Mouse (Mus musculus) adrenal gland, postnatal 4 days (tissue): ENCODE measurements at regions not wholly inside any gene's neighbourhood (a gene's known extent, or its start where the extent isn't known, plus 50 kb on each side); places are given as distances from the start of the nearest gene placed in this dataset.
A peak's percentile ranks its signal among the peaks of the same experiment; 100 is the strongest.

Source experiments
- DNase-seq, 2 experiments: peaks; one replicate each; pipeline ENCODE4 v3.0.0; 2021 to 2022; ENCODE audit warnings: low spot score in 2 of 2, mixed read lengths in 2 of 2

- DNase-seq = no peak
Observed at GRCm38 (mm10) chr4:127533726-127534125, 175.7 kb upstream of the Gjb5 start.

GRCm38 (mm10) chr4:127530779-127531178 lies 172.8 kb upstream of the Gjb5 start:
- no peak for DNase-seq

- DNase-seq = no peak
Observed at GRCm38 (mm10) chr4:127522151-127522550, 164.2 kb upstream of the Gjb5 start.

DNA sequence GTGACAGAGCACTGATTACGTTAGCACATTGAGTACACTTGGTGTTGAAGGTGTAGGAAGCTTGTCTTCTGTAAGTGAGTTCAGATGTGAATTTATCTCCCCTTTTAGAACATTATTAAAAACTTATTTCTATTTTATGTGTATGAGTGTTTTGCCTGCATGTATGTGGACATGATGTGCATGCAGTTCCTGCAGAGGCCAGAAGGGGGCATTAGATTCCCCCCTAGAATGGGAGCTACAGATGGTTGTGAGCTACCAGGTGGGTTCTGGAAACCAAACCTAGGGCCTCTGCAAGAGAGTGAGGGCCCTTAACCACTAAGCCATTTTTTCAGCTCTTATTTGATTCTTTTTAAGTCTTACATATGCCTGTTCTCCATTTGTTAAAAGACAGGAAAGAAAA lies 160.0 kb upstream of the Gjb5 start:
- DNase-seq = no peak

- DNase-seq = no peak
Observed at GRCm38 (mm10) chr4:127517539-127517938, 159.6 kb upstream of the Gjb5 start.

- no peak for DNase-seq
Observed at GRCm38 (mm10) chr4:127509936-127510335, 152.0 kb upstream of the Gjb5 start.

DNA sequence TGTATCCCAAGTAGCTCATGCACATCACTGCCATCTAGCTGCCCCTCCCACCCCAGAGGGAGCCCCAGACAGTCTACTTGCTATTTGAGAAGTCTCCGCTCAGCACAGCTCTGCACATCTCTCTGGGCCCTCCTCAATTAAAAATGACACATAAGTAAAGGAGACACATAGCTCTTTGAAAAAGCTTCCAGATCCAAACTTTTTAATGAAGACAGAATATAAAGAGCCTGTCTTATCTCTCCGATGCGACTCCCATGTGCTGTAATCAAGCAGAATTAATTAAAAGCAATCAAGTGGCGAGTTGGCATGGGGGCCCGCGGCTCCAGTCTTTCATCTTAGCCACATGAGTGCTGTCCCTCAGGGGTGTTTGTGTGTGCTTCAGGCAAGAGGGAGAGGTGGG lies 144.6 kb upstream of the Gjb5 start:
- DNase-seq = no peak

DNA sequence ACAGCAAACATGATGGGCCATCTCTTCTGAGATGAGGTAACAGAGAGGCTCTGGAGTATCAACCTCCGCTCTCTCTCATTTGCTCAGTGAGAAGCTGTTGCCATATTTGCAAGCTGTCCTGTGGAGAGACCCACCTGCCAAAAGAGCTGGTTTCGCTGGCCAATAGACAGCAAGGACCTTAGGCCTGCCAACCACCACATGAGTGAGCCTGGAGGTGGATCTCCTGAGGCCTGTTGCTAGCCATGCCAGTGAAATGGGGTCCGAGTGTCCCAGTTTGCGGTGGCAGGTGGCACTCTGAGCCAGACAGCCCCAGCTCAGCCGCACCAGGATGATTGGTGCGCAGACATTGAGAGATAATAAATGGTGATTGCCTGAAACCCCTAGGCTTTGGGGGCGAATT lies 143.9 kb upstream of the Gjb5 start:
- no peak for DNase-seq

- DNase-seq = no peak
Observed at GRCm38 (mm10) chr4:127487016-127487780, 129.2 kb upstream of the Gjb5 start.

DNA sequence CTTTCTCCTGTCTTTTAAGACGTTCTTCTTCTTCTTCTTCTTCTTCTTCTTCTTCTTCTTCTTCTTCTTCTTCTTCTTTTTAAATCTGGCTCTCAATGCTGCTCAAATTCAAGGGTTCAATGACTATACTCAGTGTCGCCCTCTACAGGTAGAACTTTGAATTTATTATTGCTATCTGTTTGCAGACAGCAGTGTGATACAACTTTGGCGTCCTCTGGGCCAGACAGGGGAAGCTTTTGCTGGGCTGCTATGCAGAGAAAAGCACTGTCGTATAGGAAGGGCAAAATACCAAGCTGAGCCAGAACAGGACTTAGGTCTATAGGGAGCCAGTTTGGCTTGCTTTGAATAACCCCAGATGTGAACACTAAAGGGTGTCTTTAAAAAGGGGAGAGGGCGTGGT lies 127.3 kb upstream of the Gjb5 start:
- no peak for DNase-seq

DNA sequence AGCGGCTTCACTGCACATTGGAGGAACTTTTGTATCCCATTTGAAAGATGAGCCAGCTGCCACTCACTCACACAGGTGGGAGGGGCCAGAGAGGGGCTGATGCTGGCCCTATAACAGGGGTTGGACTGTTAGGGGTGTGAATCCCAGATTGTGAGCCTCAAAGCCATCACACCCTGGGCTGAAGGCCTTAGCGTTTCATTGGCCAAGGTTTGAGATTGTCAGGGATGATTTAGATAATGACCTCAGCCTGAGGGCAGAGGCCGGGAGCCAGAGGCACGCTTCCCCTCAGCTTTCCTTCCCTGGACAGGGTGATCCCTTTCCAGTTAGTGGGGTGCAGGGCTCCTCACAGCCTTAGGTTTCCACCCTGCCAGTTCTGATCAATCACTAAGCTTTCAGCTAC lies 124.5 kb upstream of the Gjb5 start:
- no peak for DNase-seq

- no peak for DNase-seq
Observed at GRCm38 (mm10) chr4:127480339-127480738, 122.4 kb upstream of the Gjb5 start.

DNA sequence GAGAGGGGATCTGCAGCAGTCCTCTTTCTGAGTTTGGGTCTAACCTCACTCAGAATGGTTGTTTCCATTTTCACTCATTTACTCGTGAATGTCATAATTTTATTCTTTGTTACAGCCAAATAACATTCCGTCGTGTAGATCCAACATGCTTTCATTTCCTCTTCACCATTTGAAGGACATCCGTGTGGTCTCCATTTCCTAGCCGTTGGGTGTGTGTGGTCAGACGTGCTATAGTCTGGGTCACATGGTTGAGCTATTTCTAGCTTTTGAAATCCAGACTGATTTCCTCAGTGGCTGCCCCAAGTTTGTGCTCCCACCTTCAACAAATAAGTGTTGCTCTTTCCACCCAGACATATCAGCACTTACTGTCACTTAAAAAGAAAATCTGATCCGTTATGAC lies 111.9 kb upstream of the Gjb5 start:
- DNase-seq = no peak

GRCm38 (mm10) chr4:127454511-127455119 lies 96.6 kb upstream of the Gjb5 start:
- DNase-seq = no peak

DNA sequence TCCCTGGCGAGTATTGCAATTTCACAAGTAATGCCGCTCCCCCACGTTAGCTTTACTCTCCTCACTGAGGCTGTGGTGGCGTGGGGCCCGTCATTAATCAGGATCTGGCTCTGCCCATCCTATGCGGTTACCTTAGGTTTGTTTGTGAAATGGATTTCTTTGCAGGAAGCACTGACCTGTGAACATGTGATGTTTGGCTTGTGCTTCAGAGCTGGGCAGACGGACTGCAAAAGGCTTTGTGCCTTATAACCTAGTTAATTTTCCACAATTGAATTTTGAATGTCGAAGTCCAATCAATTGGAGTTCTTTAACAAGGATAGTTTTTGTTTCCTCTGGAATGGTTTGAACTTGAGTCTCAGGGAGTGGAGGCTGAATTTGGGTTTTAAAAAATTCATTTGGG lies 94.1 kb upstream of the Gjb5 start:
- no peak for DNase-seq

GRCm38 (mm10) chr4:127445300-127445699 lies 87.3 kb upstream of the Gjb5 start:
- no peak for DNase-seq

- DNase-seq = no peak
Observed at GRCm38 (mm10) chr4:127444056-127444455, 86.1 kb upstream of the Gjb5 start.

- no peak for DNase-seq
Observed at GRCm38 (mm10) chr4:127442001-127442400, 84.0 kb upstream of the Gjb5 start.

GRCm38 (mm10) chr4:127440602-127441001 lies 82.6 kb upstream of the Gjb5 start:
- no peak for DNase-seq

DNA sequence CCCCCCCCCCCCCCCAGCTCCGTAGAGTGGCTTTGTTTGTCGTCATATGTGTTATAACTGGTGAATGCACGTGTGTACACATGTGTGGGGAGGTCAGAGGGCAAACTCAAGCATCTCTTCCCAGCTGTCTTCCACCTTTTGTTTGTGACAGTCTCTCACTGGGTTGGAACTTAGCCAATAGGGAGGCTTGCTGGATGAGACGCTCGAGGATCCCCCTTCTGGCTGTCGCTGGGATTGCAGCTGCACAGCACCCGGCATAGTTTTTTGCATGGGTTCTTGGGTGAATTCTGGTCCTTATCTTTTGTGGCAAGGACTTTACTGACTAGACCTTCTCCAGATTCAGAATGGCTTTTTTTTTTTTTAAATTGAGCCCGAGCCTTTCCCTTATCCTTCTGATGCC lies 77.1 kb upstream of the Gjb5 start:
- DNase-seq = peak; percentile 14 to 46

GRCm38 (mm10) chr4:127430237-127430636 lies 72.3 kb upstream of the Gjb5 start:
- no peak for DNase-seq

GRCm38 (mm10) chr4:127429748-127430147 lies 71.8 kb upstream of the Gjb5 start:
- no peak for DNase-seq

DNA sequence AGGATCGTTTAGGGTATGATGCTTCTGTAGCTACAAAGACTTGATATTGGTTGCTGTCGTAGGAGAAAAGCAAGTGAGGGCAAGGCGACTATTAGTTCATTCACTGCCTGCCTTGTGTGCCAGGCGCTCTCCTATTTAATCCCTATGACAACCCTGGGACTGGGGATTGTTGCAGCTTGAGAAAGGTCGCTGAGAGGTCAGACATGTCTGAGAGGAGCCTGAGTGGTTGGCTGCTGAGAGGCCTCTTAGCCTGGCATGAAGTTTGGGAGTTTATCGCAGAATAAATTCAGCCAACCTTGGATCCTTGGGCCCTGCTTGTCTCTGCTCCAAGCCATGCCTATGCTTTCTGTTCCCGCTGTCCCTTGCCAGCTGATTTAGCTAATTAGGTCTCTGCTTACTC lies 65.9 kb upstream of the Gjb5 start:
- DNase-seq = no peak
